Mouse (Mus musculus) heart, embryonic 10.5 days (tissue): ENCODE results near the gene Pawr. TPM values are rescaled to one million over a fixed set of nuclear protein-coding genes. Genes with fewer than 3 reads are reported as not detected.

Source experiments
- DNase-seq: peaks from one replicate; pipeline ENCODE4 v3.0.0-alpha.2; 2017; ENCODE audit warnings: low spot score
- H3K27ac ChIP-seq: fragments of 300-500 bp; sonication (generic); 2 replicates; pipeline ENCODE4 v1.5.1; 2016; ENCODE audit warnings: mild to moderate bottlenecking
- H3K27me3 ChIP-seq: fragments of 300-500 bp; sonication (generic); 2 replicates; pipeline ENCODE4 v1.6.1; 2016; ENCODE audit warnings: mild to moderate bottlenecking; ENCODE audit not compliant: poor library complexity, insufficient read depth, severe bottlenecking
- H3K36me3 ChIP-seq: fragments of 300-500 bp; sonication (generic); 2 replicates; pipeline ENCODE4 v1.6.1; 2016; ENCODE audit warnings: mild to moderate bottlenecking, moderate library complexity
- H3K4me1 ChIP-seq: fragments of 300-500 bp; sonication (generic); 2 replicates; pipeline ENCODE4 v1.6.1; 2016; ENCODE audit warnings: mild to moderate bottlenecking
- H3K4me3 ChIP-seq: fragments of 300-500 bp; sonication (generic); 2 replicates; pipeline ENCODE4 v1.5.1; 2016; ENCODE audit warnings: mild to moderate bottlenecking, moderate library complexity
- H3K9me3 ChIP-seq: fragments of 300-500 bp; sonication (generic); 2 replicates; pipeline ENCODE4 v1.6.1; 2016; ENCODE audit warnings: mild to moderate bottlenecking, moderate library complexity
- WGBS: fragments of 180-500 bp; shearing (Covaris S2); methylation state at CpG from one replicate; pipeline ENCODE4 v1.1.7; 2016; 5-methylcytosine and 5-hydroxymethylcytosine counted together
- polyA plus RNA-seq: library from polyadenylated mRNA; unstranded; fragments of >200 nt; fragmentation: Nextera tagmentation; extraction: Ambion mirVana; gene quantifications from 2 replicates; pipeline ENCODE4 v1.2.1, GENCODE M21; 2016

Gene Pawr
- polyA plus RNA-seq, 1 experiment from 2014 or later: 28.3 TPM

DNA sequence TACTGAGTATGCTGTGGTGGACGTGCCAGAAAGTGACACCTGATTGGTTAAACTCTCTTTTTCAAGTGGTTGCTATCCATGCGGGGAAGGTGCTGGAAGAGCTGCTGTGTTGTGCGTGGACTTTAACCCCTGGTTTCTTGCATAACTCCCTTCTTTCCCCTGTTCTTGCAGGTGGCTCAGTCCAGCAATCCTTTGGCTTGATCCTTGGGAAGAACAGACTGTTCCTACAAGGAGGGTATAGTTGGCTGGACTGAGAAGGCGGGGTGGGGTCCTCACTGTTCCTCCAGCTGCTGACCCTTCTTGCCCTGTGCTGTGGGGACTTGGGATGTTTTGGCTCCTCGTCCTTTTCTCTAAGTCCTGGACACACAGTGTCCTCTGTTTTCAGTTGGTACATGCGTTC, 36.4 kb downstream of the Pawr start:
- WGBS: 72% methylated on average over 6 of the region's 6 CpGs

DNA sequence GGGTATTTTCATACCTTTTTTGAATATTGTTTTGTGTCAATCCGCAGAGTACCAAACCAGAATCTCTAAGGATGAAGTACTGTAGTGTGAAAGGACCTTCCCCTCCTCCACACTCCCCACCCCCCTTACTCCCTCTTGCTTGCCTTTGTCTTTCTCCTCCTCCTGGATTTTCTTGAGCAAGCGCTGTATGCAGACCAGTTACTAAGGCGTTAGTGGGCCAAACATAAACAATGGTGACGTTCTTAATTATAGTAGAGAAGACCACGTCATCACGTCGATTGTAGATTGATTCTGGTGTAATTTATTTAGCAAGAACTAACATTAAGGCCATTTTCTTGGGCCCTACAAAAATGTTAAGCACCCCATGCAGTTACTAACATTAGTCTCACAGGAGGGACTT, 40.3 kb downstream of the Pawr start:
- Histone ChIP-seq H3K4me1 (peaks cover 34% of the 10 kb centered on the region), H3K4me3 (no peak overlapping the region), H3K27ac (no peak overlapping the region), H3K27me3 (no peaks in the 10 kb centered on the region), H3K36me3 (peaks cover 17% of the 10 kb centered on the region), H3K9me3 (0 out of 2 replicates have a peak, but pooled peaks cover 7% of the 10 kb centered on the region)
- DNase-seq: no peak
- 67% methylated on average over 7 of the region's 7 CpGs for WGBS

More for the DNA sequence above, 36.4 kb downstream of the Pawr start:
- no peaks in the 10 kb centered on the region for H3K9me3 ChIP-seq
- no peaks in the 10 kb centered on the region for H3K27me3 ChIP-seq
- H3K4me1 ChIP-seq: peaks cover 41% of the 10 kb centered on the region
- H3K27ac ChIP-seq: no peak overlapping the region
- DNase-seq: no peak
- H3K36me3 ChIP-seq: peaks cover 9% of the 10 kb centered on the region
- no peak overlapping the region for H3K4me3 ChIP-seq

DNA sequence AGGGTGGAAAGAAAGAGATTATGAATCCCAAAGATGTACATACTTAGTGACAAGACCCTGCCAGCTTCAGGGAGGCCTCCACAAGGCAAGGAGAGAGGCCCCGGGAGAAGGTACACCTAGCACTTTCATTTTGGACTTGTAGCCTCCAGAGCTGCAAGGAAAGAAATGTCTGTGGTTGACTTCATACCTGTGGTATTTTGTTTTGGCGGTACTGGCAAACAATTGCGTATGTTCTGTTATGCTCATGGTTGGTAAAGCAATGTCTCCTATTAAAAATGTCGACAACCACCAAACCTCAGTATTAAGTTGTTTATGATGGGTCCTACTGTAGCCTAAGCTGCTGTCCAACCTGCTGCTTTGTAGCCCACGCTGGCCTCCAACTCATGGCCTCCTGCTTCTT, 40.9 kb downstream of the Pawr start:
- H3K36me3 ChIP-seq: peaks cover 17% of the 10 kb centered on the region
- peaks cover 36% of the 10 kb centered on the region for H3K4me1 ChIP-seq
- 91% methylated on average over 5 of the region's 5 CpGs for WGBS
- DNase-seq: no peak
- no peak overlapping the region for H3K4me3 ChIP-seq
- H3K27ac ChIP-seq: no peak overlapping the region
- no peaks in the 10 kb centered on the region for H3K27me3 ChIP-seq
- H3K9me3 ChIP-seq: 0 out of 2 replicates have a peak, but pooled peaks cover 7% of the 10 kb centered on the region

DNA sequence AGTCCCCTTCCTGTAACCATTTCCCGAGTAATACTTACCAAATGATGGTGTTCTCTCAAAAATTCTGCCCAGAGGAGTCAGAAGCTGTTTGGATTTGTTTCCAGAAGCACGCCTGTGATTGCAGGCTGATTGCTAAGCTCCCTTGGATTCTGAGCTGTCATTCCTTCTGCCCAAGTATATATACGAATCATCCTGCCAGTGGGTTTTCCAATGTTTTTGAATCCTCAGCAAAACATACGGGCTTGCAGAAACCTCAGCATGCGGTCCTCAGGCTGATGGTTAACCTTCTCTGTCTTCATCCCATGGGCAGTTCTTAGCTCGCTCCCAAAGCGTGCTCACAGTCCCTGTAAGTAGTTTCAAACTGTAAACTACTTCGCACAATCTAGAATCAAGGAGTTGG, 43.9 kb downstream of the Pawr start:
- H3K27ac ChIP-seq: no peak overlapping the region
- WGBS: 92% methylated on average over 8 of the region's 8 CpGs
- DNase-seq: no peak
- no peaks in the 10 kb centered on the region for H3K27me3 ChIP-seq
- 0 out of 2 replicates have a peak, but pooled peaks cover 7% of the 10 kb centered on the region for H3K9me3 ChIP-seq
- peaks cover 12% of the 10 kb centered on the region for H3K36me3 ChIP-seq
- H3K4me3 ChIP-seq: no peak overlapping the region
- H3K4me1 ChIP-seq: peaks cover 37% of the 10 kb centered on the region

DNA sequence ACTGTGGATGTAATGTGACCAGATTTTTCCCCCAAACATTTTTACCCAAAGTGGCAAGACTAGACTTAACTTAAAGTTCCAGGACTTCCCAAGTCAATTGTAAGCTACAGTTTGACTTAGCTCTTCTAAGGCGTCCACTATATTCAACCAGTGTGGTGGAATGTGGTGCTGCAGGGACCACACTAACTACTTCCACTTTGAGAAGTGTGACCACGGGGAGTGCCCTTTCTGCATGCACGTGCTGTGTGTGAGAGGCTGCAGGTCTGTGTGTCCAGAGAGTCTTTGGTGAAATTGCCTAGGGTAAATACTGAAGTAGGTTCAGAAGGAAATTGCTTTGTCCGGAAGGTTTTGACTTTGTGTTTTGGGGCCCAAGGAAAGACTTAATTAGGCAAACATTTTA, 44.4 kb downstream of the Pawr start:
- H3K4me1 ChIP-seq: peaks cover 42% of the 10 kb centered on the region
- WGBS: 85% methylated on average over 4 of the region's 4 CpGs
- H3K4me3 ChIP-seq: no peak overlapping the region

DNA sequence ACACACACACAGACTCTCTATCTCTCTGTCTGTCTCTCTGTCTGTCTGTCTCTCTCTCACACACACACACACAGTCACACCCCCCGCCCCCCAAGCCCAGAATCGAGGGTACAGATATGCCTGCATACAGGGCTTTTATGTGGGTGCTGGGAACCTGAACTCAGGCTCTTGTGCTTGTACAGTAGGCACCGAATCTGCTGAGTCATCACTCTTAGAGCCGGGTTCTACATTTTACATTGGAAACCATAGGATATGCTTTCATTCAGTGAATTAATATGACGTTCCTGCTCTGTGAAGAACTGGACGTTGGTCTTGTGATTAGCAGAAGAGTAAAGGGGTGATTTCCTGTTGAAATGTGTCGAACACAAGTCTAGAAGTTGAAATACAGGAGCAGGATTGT, 45.4 kb downstream of the Pawr start:
- Histone ChIP-seq H3K27me3 (no peaks in the 10 kb centered on the region), H3K36me3 (peaks cover 17% of the 10 kb centered on the region), H3K4me1 (peaks cover 34% of the 10 kb centered on the region), H3K4me3 (no peak overlapping the region), H3K27ac (no peak overlapping the region), H3K9me3 (0 out of 2 replicates have a peak, but pooled peaks cover 7% of the 10 kb centered on the region)
- DNase-seq: no peak
- 85% methylated on average over 7 of the region's 7 CpGs for WGBS

More for the DNA sequence above, 44.4 kb downstream of the Pawr start:
- H3K9me3 ChIP-seq: 0 out of 2 replicates have a peak, but pooled peaks cover 7% of the 10 kb centered on the region
- no peak overlapping the region for H3K27ac ChIP-seq
- H3K27me3 ChIP-seq: no peaks in the 10 kb centered on the region
- DNase-seq: no peak
- H3K36me3 ChIP-seq: peaks cover 12% of the 10 kb centered on the region

DNA sequence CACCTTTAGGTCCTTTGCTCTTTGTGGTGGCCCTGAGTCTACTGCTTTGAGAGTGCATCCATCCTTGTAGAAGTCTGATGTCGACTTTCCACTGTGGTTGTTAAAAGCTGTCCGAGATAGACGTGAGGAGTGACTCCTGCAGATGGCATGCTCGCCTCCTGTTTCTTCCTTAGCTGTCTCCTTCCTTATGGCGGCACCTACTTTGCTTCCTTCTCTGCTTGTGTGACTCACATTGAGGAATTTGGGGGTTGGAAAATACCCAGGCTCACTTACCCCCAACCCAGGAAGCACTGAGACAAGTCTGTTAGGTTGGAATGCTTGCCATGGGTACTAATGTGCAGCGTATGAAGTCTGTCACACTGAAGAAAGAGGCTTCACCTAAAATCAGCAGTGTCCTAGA, 46.1 kb downstream of the Pawr start:
- H3K27ac ChIP-seq: no peak overlapping the region
- peaks cover 28% of the 10 kb centered on the region for H3K4me1 ChIP-seq
- H3K36me3 ChIP-seq: peaks cover 24% of the 10 kb centered on the region
- H3K9me3 ChIP-seq: 0 out of 2 replicates have a peak, but pooled peaks cover 7% of the 10 kb centered on the region
- DNase-seq: no peak
- no peaks in the 10 kb centered on the region for H3K27me3 ChIP-seq
- WGBS: 67% methylated on average over 6 of the region's 6 CpGs
- H3K4me3 ChIP-seq: no peak overlapping the region

DNA sequence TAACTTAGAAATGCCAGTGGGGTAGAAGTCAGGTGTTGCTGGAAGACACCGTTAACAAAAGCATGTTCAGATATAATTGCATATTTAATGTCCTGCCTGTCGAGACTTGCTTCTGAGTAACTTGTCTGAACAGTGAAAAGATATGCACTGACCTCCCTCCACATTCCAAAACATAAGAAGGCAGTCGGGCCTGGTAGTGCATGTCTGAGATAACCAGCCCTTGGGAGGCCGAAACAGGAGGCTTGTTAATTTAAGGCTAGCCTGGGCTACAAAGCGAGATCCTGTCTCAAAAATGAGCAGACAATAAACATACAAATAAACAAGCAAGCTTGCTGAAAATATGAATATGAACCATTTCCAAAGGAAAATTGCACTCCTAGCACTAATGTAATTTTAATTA, 46.6 kb downstream of the Pawr start:
- peaks cover 29% of the 10 kb centered on the region for H3K4me1 ChIP-seq
- 60% methylated on average over 5 of the region's 5 CpGs for WGBS
- H3K36me3 ChIP-seq: peaks cover 27% of the 10 kb centered on the region
- H3K27ac ChIP-seq: no peak overlapping the region
- no peak overlapping the region for H3K4me3 ChIP-seq
- H3K9me3 ChIP-seq: 0 out of 2 replicates have a peak, but pooled peaks cover 7% of the 10 kb centered on the region
- DNase-seq: no peak
- H3K27me3 ChIP-seq: no peaks in the 10 kb centered on the region

DNA sequence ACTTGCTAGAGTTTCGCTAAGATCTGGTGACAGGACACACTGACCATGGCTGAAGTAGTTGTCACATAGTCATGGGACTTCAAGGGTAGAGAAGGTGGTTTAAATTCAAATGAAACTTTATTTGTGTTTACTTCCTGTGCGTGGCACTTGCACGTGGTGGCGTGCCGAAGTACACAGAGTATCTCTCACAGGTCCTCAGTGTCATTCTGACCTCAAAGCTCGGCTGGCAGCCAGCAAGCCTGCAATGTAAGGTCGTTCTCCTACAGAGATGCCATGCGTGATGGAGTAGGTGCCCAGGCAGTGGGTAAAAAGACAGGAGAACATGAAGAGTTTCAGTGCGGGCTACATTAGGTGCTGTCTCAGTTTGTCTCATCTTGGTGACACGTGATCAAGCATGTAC, 48.8 kb downstream of the Pawr start:
- Histone ChIP-seq H3K4me3 (no peak overlapping the region), H3K4me1 (peaks cover 46% of the 10 kb centered on the region), H3K36me3 (peaks cover 32% of the 10 kb centered on the region), H3K27ac (0 out of 2 replicates have a peak overlapping the region, but pooled peaks have one; percentile 16), H3K9me3 (no peaks in the 10 kb centered on the region), H3K27me3 (no peaks in the 10 kb centered on the region)
- 86% methylated on average over 10 of the region's 10 CpGs for WGBS
- no peak for DNase-seq

DNA sequence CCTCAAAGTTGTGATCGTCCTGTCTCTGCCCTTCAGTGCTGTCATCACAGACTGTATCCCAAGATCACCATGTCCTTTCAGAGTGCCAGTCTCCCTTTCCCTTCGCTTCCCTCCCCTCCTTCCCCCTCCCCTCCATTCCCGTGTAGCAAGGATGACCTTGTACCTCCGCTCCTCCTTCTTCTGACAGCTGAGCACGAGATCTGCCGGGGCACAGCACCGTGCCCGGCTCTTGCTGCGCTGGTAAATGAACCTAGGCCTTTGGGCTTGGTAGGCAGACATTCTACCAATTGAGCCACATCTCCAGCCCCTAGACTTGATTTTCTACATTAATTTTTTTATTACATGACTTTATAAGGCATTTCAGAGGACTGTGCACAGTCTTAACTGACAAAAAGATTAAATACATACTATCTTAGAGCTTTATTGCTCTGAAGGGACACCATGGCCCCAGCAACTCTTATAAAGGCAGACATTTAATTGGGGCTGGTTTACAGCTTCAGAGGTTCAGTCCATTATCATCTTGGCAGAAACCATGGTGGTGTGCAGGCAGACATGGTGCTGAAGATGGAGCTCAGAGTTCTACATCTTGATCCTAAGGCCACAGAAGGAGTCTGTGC, 52.3 kb downstream of the Pawr start:
- Histone ChIP-seq H3K9me3 (no peaks in the 10 kb centered on the region), H3K27me3 (no peaks in the 10 kb centered on the region), H3K4me3 (no peak overlapping the region), H3K4me1 (peaks cover 53% of the 10 kb centered on the region), H3K36me3 (peaks cover 27% of the 10 kb centered on the region), H3K27ac (peak overlapping the region; percentile 9; the same call in 1 of the 2 replicates)
- no peak for DNase-seq
- WGBS: 54% methylated on average over 9 of the region's 9 CpGs

DNA sequence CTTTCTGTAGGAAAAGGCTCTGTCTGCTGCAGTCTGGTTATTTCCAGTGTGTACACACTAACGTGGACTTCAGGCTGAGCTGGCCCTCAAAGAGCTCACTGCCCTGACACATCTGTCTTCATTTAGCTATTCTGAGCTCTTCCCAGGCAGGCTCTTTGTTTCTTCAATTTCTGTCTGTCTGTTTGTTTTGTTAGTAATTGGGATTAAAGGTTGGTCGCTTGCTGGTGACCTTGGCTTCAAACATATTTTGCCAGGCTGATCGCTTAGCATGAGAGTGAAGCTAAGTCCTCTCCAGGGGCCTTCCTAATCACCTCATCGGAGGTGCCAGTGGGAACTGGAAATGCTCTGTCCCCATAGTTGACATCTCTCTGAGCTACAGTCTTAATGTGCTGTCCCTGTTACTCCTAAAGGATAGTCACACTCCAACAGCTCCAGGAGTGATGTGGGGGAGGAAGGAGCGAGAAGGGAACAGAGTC, 53.6 kb downstream of the Pawr start:
- Histone ChIP-seq H3K36me3 (peaks cover 29% of the 10 kb centered on the region), H3K4me1 (peaks cover 63% of the 10 kb centered on the region), H3K4me3 (no peak overlapping the region), H3K27me3 (no peaks in the 10 kb centered on the region), H3K9me3 (no peaks in the 10 kb centered on the region), H3K27ac (peak overlapping the region; percentile 39)
- no peak for DNase-seq
- WGBS: 37% methylated on average over 5 of the region's 5 CpGs

DNA sequence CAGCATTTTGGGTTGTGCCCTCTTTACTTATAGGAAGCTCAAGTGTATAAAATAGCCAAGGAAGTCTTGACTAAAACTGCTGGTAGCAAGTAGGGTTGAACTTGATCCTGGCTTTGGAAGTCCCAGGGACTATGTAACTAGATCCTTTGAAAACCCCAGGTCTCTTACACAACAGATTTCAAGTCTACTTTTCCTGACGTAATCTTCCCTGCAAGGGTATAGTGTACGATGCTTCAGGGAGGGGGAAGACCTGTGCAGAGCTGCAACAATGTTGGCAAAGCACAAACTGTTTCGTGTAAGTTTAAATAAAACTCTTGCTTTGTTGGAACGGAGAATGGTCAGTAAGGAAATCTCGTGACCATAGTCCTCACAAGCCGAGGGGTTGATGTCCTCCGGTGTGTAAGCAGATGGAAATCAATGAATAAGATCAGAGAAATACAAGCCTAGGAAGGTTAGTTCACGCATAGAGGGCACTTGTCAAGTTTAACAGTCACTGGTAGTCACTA, 56.5 kb downstream of the Pawr start:
- WGBS: 80% methylated on average over 8 of the region's 8 CpGs
- Histone ChIP-seq H3K27me3 (no peaks in the 10 kb centered on the region), H3K4me1 (peaks cover 51% of the 10 kb centered on the region), H3K9me3 (no peaks in the 10 kb centered on the region), H3K4me3 (no peak overlapping the region), H3K36me3 (peaks cover 21% of the 10 kb centered on the region), H3K27ac (0 out of 2 replicates have a peak overlapping the region, but pooled peaks have one; percentile 2)
- no peak for DNase-seq

DNA sequence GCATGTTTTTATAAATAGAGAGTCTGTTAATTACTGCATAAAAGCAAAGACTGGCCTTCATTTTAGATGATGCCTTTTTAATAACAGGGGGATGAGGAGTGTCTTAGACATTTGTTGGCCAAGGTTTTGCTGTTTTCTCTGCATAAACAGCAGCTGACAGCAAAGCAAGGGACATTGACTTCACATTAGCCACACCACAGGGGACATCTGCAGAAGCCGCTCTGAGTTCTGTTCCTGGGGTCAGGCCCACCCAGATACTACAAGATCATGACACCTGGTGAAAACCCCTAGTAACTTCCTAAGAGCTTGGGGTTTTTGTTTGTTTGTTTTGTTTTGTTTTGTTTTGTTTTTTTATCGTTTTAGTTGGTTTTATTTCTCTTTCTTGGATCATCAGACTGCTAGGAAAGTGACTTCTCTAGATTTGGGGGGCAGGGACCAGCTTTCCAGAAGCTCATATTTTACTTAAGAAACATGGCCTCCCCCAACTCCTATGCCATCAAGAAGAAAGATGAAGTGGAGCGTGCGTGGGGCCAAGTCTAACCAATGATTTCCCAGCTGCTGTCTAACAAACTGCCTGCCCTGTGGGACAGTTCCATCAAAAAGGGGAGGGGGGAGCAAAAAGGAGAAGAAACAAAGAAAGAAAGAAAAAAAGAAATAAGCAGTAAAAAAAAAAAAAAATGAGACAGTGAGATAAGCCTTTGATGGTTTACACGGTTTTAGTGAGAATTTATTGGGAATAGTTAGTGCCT, 57.4 kb downstream of the Pawr start:
- Histone ChIP-seq H3K4me3 (no peak overlapping the region), H3K27ac (no peak overlapping the region), H3K4me1 (peaks cover 43% of the 10 kb centered on the region), H3K27me3 (no peaks in the 10 kb centered on the region), H3K9me3 (no peaks in the 10 kb centered on the region), H3K36me3 (peaks cover 14% of the 10 kb centered on the region; the same call in 1 of the 2 replicates)
- no peak for DNase-seq
- 55% methylated on average over 5 of the region's 5 CpGs for WGBS
